Mouse (Mus musculus) C2C12 (cell line): ENCODE results near the gene Vmn2r27.

Source experiments
- CEBPB ChIP-seq: IDR thresholded peaks from one replicate; pipeline ENCODE4 v1.6.1; 2011; ENCODE audit warnings: low read depth, mild to moderate bottlenecking, control low read depth, moderate library complexity
- CTCF ChIP-seq: IDR thresholded peaks from one replicate; pipeline ENCODE4 v1.5.1; 2011; ENCODE audit not compliant: control insufficient read depth, insufficient read depth, insufficient read length
- MAX ChIP-seq: IDR thresholded peaks from one replicate; pipeline ENCODE4 v1.6.1; 2011; ENCODE audit warnings: mild to moderate bottlenecking, control low read depth
- MYOD1 ChIP-seq: IDR thresholded peaks from one replicate; pipeline ENCODE4 v1.6.1; 2011; ENCODE audit warnings: low read depth; ENCODE audit not compliant: control insufficient read depth, insufficient read length
- USF1 ChIP-seq: IDR thresholded peaks from one replicate; pipeline ENCODE4 v1.6.1; 2011; ENCODE audit warnings: low read depth, mild to moderate bottlenecking, control low read depth, moderate library complexity

- TF ChIP-seq CTCF (no peak), MAX (no peak), USF1 (no peak), MYOD1 (no peak), CEBPB (no peak)
Observed at GRCm38 (mm10) chr6:124149808-124150207, 81.8 kb downstream of the Vmn2r27 start.
